Mouse (Mus musculus) stomach, embryonic 16.5 days (tissue): ENCODE measurements around the gene Ear14. TPM values are rescaled to one million over a fixed set of nuclear protein-coding genes. Genes with fewer than 3 reads are reported as not detected.
"Not testable (repeated sequence)": the region's sequence is repeated elsewhere in the genome, so short reads cannot be mapped to it uniquely, and the experiment has no call there.

Source experiments
- ATAC-seq: fragments of 200-750 bp; cut with Nextera tagmentation; 2 replicates; pipeline ENCODE4 v1.8.0; 2017; ENCODE audit warnings: moderate number of reproducible peaks, moderate TSS enrichment; ENCODE audit not compliant: insufficient read depth, low FRiP score
- H3K27ac ChIP-seq: fragments of 300-500 bp; sonication (generic); 2 replicates; pipeline ENCODE4 v1.5.1; 2014; ENCODE audit warnings: low read length
- H3K27me3 ChIP-seq: fragments of 300-500 bp; sonication (generic); 2 replicates; pipeline ENCODE4 v1.6.1; 2014; ENCODE audit warnings: low read length, control low read depth, mixed read lengths; ENCODE audit not compliant: control insufficient read depth, insufficient read depth
- H3K36me3 ChIP-seq: fragments of 300-500 bp; sonication (generic); 2 replicates; pipeline ENCODE4 v1.6.1; 2014; ENCODE audit warnings: low read length; ENCODE audit not compliant: control insufficient read depth, insufficient read depth
- H3K4me1 ChIP-seq: fragments of 300-500 bp; sonication (generic); 2 replicates; pipeline ENCODE4 v1.6.1; 2014; ENCODE audit warnings: low read length, control low read depth, mixed read lengths; ENCODE audit not compliant: control insufficient read depth, insufficient read depth
- H3K4me2 ChIP-seq: fragments of 300-500 bp; sonication (generic); 2 replicates; pipeline ENCODE4 v1.6.1; 2014; ENCODE audit warnings: low read depth, low read length, mixed read lengths
- H3K4me3 ChIP-seq: fragments of 300-500 bp; sonication (generic); replicated peaks from 2 replicates; pipeline ENCODE4 v1.5.1; 2014; ENCODE audit warnings: mild to moderate bottlenecking, low read length
- H3K9ac ChIP-seq: fragments of 300-500 bp; sonication (generic); 2 replicates; pipeline ENCODE4 v1.6.1; 2014; ENCODE audit warnings: low read length
- H3K9me3 ChIP-seq: fragments of 300-500 bp; sonication (generic); replicated peaks from 2 replicates; pipeline ENCODE4 v1.6.1; 2016; ENCODE audit warnings: low read length, control low read depth; ENCODE audit not compliant: control insufficient read depth
- WGBS: fragments of 180-500 bp; shearing (Covaris S2); extraction: QIAGEN DNeasy Blood & Tissue Kit; methylation state at CpG from one replicate; pipeline ENCODE4 v1.1.7; 2014; 5-methylcytosine and 5-hydroxymethylcytosine counted together
- polyA plus RNA-seq: library from polyadenylated mRNA; unstranded; fragments of >200 nt; fragmentation: Nextera tagmentation; extraction: Ambion mirVana; gene quantifications from 2 replicates; pipeline ENCODE4 v1.2.1, GENCODE M21; 2015

Ear14 gene
- polyA plus RNA-seq, 1 experiment from 2014 or later: not detected

GRCm38 (mm10) chr14:51237488-51237887 is 34.3 kb downstream of the Ear14 start:
- 88% methylated on average over 1 of the region's 1 CpGs for WGBS
- not testable (repeated sequence) for H3K36me3 ChIP-seq, H3K9ac ChIP-seq, H3K4me1 ChIP-seq, H3K27ac ChIP-seq, H3K4me3 ChIP-seq, H3K4me2 ChIP-seq, H3K9me3 ChIP-seq, ATAC-seq, H3K27me3 ChIP-seq

GRCm38 (mm10) chr14:51240899-51241298 is 37.7 kb downstream of the Ear14 start:
- Histone ChIP-seq H3K36me3 (no peaks in the 10 kb centered on the region), H3K27ac (no peak overlapping the region), H3K27me3 (no peaks in the 10 kb centered on the region), H3K9ac (no peak overlapping the region), H3K4me2 (no peak overlapping the region), H3K4me3 (no peak overlapping the region), H3K4me1 (no peaks in the 10 kb centered on the region), H3K9me3 (no peaks in the 10 kb centered on the region)
- no peak for ATAC-seq

GRCm38 (mm10) chr14:51247736-51248135 is 44.5 kb downstream of the Ear14 start:
- H3K27ac ChIP-seq: no peak overlapping the region
- no peaks in the 10 kb centered on the region for H3K27me3 ChIP-seq
- no peak for ATAC-seq
- no peak overlapping the region for H3K4me3 ChIP-seq
- no peak overlapping the region for H3K4me2 ChIP-seq
- 84% methylated on average over 1 of the region's 1 CpGs for WGBS
- H3K9ac ChIP-seq: no peak overlapping the region
- no peaks in the 10 kb centered on the region for H3K36me3 ChIP-seq
- no peaks in the 10 kb centered on the region for H3K9me3 ChIP-seq
- no peaks in the 10 kb centered on the region for H3K4me1 ChIP-seq

GRCm38 (mm10) chr14:51250348-51250747 is 47.2 kb downstream of the Ear14 start:
- H3K9me3 ChIP-seq: no peaks in the 10 kb centered on the region
- no peaks in the 10 kb centered on the region for H3K27me3 ChIP-seq
- H3K27ac ChIP-seq: no peak overlapping the region
- H3K4me3 ChIP-seq: no peak overlapping the region
- no peak overlapping the region for H3K9ac ChIP-seq
- no peaks in the 10 kb centered on the region for H3K36me3 ChIP-seq
- H3K4me1 ChIP-seq: no peaks in the 10 kb centered on the region
- ATAC-seq: no peak
- 67% methylated on average over 3 of the region's 3 CpGs for WGBS
- H3K4me2 ChIP-seq: no peak overlapping the region

- not testable (repeated sequence) for H3K4me2 ChIP-seq, H3K9me3 ChIP-seq, H3K27ac ChIP-seq, H3K4me3 ChIP-seq, H3K9ac ChIP-seq, H3K36me3 ChIP-seq, ATAC-seq, H3K4me1 ChIP-seq, H3K27me3 ChIP-seq
Observed at GRCm38 (mm10) chr14:51252206-51252605, 49.0 kb downstream of the Ear14 start.

GRCm38 (mm10) chr14:51253569-51253968 is 50.4 kb downstream of the Ear14 start:
- H3K4me3 ChIP-seq: no peak overlapping the region
- H3K9ac ChIP-seq: no peak overlapping the region
- no peaks in the 10 kb centered on the region for H3K27me3 ChIP-seq
- no peak overlapping the region for H3K4me2 ChIP-seq
- H3K36me3 ChIP-seq: no peaks in the 10 kb centered on the region
- ATAC-seq: no peak
- H3K9me3 ChIP-seq: no peaks in the 10 kb centered on the region
- 80% methylated on average over 1 of the region's 1 CpGs for WGBS
- no peaks in the 10 kb centered on the region for H3K4me1 ChIP-seq
- no peak overlapping the region for H3K27ac ChIP-seq

Other genes starting within 250 kb of the Ear14 start
- gene Pnp2, start 247.4 kb upstream of the Ear14 start, polyA plus RNA-seq: 0.69 and 1.6 TPM in 2 replicates
- gene Rnase10, start 195.6 kb upstream of the Ear14 start, polyA plus RNA-seq: 0.23 and 0.54 TPM in 2 replicates
- not detected in 2 replicates for gene Rnase9, start 161.5 kb upstream of the Ear14 start, polyA plus RNA-seq
- gene Rnase11, start 153.2 kb upstream of the Ear14 start, polyA plus RNA-seq: not detected in 2 replicates
- gene Rnase12, start 145.7 kb upstream of the Ear14 start, polyA plus RNA-seq: 0.45 TPM in 1 of 2 replicates, not detected in the other
- not detected in 2 replicates for gene Olfr750, start 129.0 kb upstream of the Ear14 start, polyA plus RNA-seq
- 151 and 166 TPM in 2 replicates for gene Rnase4, start 112.3 kb upstream of the Ear14 start, polyA plus RNA-seq
- gene Ang, start 112.2 kb upstream of the Ear14 start, polyA plus RNA-seq: 39.4 and 41.6 TPM in 2 replicates
- gene Eddm3b, start 89.0 kb upstream of the Ear14 start, polyA plus RNA-seq: not detected in 2 replicates
- gene Rnase6, start 79.5 kb upstream of the Ear14 start, polyA plus RNA-seq: 1.9 and 2.9 TPM in 2 replicates
- gene Rnase1, start 56.6 kb upstream of the Ear14 start, polyA plus RNA-seq: 117 and 170 TPM in 2 replicates
- gene Rnase2b, start 41.1 kb upstream of the Ear14 start, polyA plus RNA-seq: not detected in 2 replicates
- not detected in 2 replicates for gene Ang2, start 4.2 kb upstream of the Ear14 start, polyA plus RNA-seq
- not detected in 2 replicates for gene Rnase2a, start 52.7 kb downstream of the Ear14 start, polyA plus RNA-seq
- gene Gm7247, start 158.4 kb downstream of the Ear14 start, polyA plus RNA-seq: not detected in 2 replicates
- gene Vmn2r88, start 207.4 kb downstream of the Ear14 start, polyA plus RNA-seq: not detected in 2 replicates
- not detected in 2 replicates for gene Vmn2r89, start 248.5 kb downstream of the Ear14 start, polyA plus RNA-seq